Mouse (Mus musculus) kidney, adult 8-10 months (tissue): ENCODE measurements around the gene Nup160.

Experiments used
- DNase-seq, 2 experiments: peaks; one replicate each; pipeline ENCODE4 v3.0.0; 2022

The Nup160 gene

DNA sequence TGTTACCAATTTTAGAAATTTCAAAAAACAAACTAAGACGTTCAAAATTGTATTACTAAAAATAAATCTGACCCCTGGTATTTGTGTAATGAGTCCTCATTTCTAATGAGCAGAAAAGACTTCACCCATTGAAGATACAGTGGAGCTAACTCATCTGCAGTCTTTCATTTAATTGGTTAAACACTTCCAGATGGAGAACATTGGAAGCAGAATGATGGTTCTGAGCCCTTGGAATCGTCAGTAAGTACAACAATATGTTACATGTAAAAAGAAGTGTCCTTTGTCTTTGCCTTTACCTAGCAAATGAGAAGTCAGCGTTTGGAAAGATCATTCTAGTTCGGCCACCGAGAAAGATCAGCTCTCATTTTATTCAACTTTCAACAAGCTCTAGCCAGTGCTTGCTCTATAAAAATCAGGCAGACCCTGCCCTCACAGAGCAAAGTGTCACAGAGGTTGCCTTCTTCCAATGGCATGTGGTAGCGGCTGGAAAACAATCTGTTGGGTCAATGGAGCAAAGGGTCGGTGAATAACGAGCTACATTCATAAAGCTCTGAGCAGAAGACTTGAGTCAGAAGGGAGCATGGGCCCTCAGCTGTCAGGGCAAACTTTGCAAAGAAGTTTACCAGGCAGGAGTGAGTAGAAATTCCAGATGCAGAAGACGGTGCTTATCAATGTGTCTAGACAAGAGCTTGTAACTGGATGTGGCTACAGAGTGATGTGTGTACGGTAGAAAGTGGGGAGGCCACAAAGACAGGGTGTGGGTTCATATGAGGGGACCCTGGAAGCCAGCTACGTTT, 10.2 kb upstream of the Nup160 start:
- no peak for DNase-seq

GRCm38 (mm10) chr2:90667388-90668265, 9.4 kb upstream of the Nup160 start:
- DNase-seq, result peak; percentile 73 to 81

DNA sequence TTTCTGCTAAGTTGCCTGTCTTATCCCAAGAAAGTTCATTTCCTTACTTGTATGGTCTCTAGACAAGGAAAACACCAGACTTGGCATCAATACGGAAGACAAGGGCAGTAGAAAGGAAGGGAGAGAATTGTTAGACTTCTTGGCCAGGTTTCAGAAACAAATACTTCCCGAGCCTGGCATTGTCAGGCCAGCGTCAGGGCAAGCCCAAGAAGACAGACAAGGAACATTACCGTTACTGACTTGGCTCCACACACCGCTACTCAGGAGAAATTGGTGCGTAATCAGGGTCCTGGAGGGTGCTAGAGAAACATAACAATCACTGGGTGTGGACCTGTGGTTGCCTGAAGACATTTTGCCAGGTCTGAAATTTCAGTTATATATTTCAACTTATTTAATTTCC, 6.7 kb upstream of the Nup160 start:
- DNase-seq, result no peak

DNA sequence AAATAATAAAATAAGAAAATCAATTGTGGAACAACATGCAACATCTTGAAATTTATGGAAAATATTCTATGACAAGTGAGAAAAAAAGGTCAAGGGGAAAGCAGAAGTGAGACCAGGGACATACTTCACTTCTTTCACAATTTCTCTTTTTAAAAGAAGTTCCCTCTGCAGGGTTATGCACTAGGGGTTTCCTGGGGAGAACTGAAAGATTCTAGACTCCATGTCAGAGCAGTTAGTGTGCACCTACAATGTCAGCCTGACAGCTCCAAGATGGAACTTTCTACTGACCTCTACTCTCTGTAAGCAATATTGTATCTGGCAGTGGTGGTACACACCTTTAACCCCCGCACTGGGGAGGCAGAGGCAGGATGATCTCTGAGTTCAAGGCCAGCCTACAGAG, 3.7 kb upstream of the Nup160 start:
- no peak for DNase-seq

DNA sequence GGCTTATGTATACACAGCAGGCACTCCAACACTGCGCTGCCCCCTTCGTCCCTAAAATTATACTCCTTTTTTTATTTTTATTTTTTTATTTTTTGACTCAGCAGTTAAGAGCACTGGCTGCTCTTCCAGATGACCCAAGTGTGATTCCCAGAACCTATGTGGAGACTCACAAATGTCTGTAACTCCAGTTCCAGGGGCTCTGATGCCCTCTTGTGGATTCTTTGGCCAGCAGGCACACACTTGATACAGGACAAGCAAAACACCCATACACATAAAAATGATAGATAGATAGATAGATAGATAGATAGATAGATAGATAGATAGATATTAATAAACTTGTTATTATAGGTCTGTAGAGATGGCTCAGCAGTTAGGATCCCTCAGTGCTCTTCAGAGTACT, 2.5 kb upstream of the Nup160 start:
- DNase-seq, result peak in 1 of 2 experiments; percentile 19

DNA sequence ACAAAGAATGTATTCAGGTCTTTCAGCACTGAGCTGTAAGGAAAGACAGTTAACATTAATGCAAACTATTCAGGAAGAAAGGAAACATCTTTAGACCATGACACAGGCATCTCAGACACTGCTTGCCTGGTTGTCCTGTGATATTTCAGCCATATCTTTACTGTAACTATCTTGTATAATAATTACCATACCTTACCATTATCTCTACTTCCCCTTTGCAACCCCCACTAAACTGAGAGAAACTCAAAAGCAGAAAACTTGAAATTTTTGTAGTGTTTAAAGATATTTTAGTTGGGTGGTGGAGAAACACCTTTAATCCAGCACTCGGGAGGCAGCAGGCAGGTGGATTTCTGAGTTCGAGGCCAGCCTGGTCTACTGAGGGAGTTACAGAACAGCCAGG, 1.5 kb upstream of the Nup160 start:
- DNase-seq, result no peak

- no peak for DNase-seq
These were observed 1.4 kb downstream of the Nup160 start for GRCm38 (mm10) chr2:90678256-90679060.

GRCm38 (mm10) chr2:90679061-90679810, 2.2 kb downstream of the Nup160 start:
- DNase-seq, result peak; percentile 83 to 91

GRCm38 (mm10) chr2:90700943-90701342, 23.9 kb downstream of the Nup160 start:
- peak; percentile 3 to 50 for DNase-seq

GRCm38 (mm10) chr2:90708548-90708947, 31.5 kb downstream of the Nup160 start:
- DNase-seq, result no peak

- no peak for DNase-seq
These were observed 38.6 kb downstream of the Nup160 start for GRCm38 (mm10) chr2:90715555-90716092.

- peak in 1 of 2 experiments; percentile 29 for DNase-seq
These were observed 40.4 kb downstream of the Nup160 start for GRCm38 (mm10) chr2:90717366-90717765.

- DNase-seq, result no peak
These were observed 40.9 kb downstream of the Nup160 start for GRCm38 (mm10) chr2:90717948-90718347.

DNA sequence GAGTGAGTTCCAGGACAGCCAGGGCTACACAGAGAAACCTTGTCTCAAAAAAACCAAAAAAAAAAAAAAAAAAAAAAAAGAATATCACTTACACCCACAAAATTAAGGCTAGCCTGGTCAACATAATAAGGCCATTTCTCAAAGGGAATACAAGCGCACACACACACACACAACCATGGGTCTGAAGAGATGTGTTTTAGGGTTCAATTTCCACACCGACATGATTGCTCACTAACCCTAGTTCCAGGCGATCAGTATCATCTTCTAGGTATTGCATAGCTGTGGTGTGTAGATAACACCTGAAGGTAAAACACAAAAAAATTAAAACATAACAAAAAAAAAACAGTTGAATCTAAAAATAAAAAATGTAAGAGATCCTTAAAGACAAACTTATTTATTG, 49.8 kb downstream of the Nup160 start:
- no peak for DNase-seq

GRCm38 (mm10) chr2:90735326-90735725, 58.3 kb downstream of the Nup160 start:
- DNase-seq, result no peak

GRCm38 (mm10) chr2:90738801-90739200, 61.8 kb downstream of the Nup160 start:
- DNase-seq, result no peak

GRCm38 (mm10) chr2:90739327-90739726, 62.3 kb downstream of the Nup160 start:
- DNase-seq, result no peak

- DNase-seq, result peak; percentile 70 to 72
These were observed 62.9 kb downstream of the Nup160 start for GRCm38 (mm10) chr2:90739921-90740320.

GRCm38 (mm10) chr2:90744285-90745052, 67.5 kb downstream of the Nup160 start:
- peak; percentile 11 to 19 for DNase-seq

- peak; percentile 99 for DNase-seq
These were observed 68.2 kb downstream of the Nup160 start, which contains the start of gene Fnbp4 for GRCm38 (mm10) chr2:90745053-90745678. TSS of gene Fnbp4 (plus strand) at chr2:90745370.
